Mouse (Mus musculus) MEL (cell line): ENCODE data around the gene Spout1. TPM values are rescaled to one million over a fixed set of nuclear protein-coding genes. Genes with fewer than 3 reads are reported as not detected.

Source experiments
- DNase-seq: peaks from one replicate; pipeline ENCODE4 v3.0.0; 2011; ENCODE audit warnings: low read depth, low spot score
- H3K27ac ChIP-seq: 2 replicates; pipeline ENCODE4 v1.5.1; 2012; ENCODE audit warnings: low read depth, mild to moderate bottlenecking, control low read depth, low read length, moderate library complexity; ENCODE audit not compliant: control insufficient read depth
- H3K27me3 ChIP-seq, 2 experiments: fragments of 150-350 bp in 1 of 2; sonication (generic) in 1 of 2; 2 replicates each; pipeline ENCODE4 v1.6.1; 2012; ENCODE audit warnings: low read length in 2 of 2, mild to moderate bottlenecking in 2 of 2, improper control_type of control experiment in 1 of 2, moderate library complexity in 1 of 2; ENCODE audit not compliant: insufficient read depth in 2 of 2, control insufficient read depth in 1 of 2
- H3K36me3 ChIP-seq, 2 experiments: 2 replicates each; pipeline ENCODE4 v1.6.1; 2012 to 2014; ENCODE audit warnings: low read length in 2 of 2, improper control_type of control experiment in 1 of 2, inconsistent platforms in 1 of 2, mild to moderate bottlenecking in 1 of 2; ENCODE audit not compliant: insufficient read depth in 2 of 2, control insufficient read depth in 1 of 2
- H3K4me1 ChIP-seq, 2 experiments: fragments of 150-350 bp in 1 of 2; sonication (generic) in 1 of 2; 2 replicates each; pipeline ENCODE4 v1.6.1; 2012; ENCODE audit warnings: low read length in 2 of 2, improper control_type of control experiment in 1 of 2, mild to moderate bottlenecking in 1 of 2; ENCODE audit not compliant: insufficient read depth in 2 of 2, control insufficient read depth in 1 of 2
- H3K4me3 ChIP-seq, 2 experiments: fragments of 150-350 bp in 1 of 2; sonication (generic) in 1 of 2; 2 replicates each; pipeline ENCODE4 v1.5.1; 2012; ENCODE audit warnings: low read depth in 2 of 2, low read length in 2 of 2, mild to moderate bottlenecking in 2 of 2, moderate library complexity in 2 of 2, control low read depth in 1 of 2, improper control_type of control experiment in 1 of 2; ENCODE audit not compliant: control insufficient read depth in 1 of 2, insufficient read depth in 1 of 2
- H3K79me2 ChIP-seq: 2 replicates; pipeline ENCODE4 v1.6.1; 2012; ENCODE audit warnings: mild to moderate bottlenecking, low read length, moderate library complexity; ENCODE audit not compliant: control insufficient read depth, poor library complexity, insufficient read depth
- H3K9ac ChIP-seq: 2 replicates; pipeline ENCODE4 v1.6.1; 2012; ENCODE audit warnings: low read depth, mild to moderate bottlenecking, control low read depth, low read length, moderate library complexity; ENCODE audit not compliant: control insufficient read depth, poor library complexity, severe bottlenecking
- H3K9me3 ChIP-seq: fragments of 150-350 bp; sonication (generic); replicated peaks from 2 replicates; pipeline ENCODE4 v1.6.1; 2012; ENCODE audit warnings: mild to moderate bottlenecking, low read length, improper control_type of control experiment, moderate library complexity; ENCODE audit not compliant: insufficient read depth
- E2F4 ChIP-seq: IDR thresholded peaks from 2 replicates; pipeline ENCODE4 v1.6.1; 2011; ENCODE audit warnings: low read depth, low read length, improper control_type of control experiment, borderline replicate concordance
- ELF1 ChIP-seq: IDR thresholded peaks from 2 replicates; pipeline ENCODE4 v1.6.1; 2014; ENCODE audit warnings: low read depth, mild to moderate bottlenecking, inconsistent platforms, low read length, improper control_type of control experiment, moderate library complexity
- ETS1 ChIP-seq: IDR thresholded peaks from 2 replicates; pipeline ENCODE4 v1.6.1; 2012; ENCODE audit warnings: low read depth, mild to moderate bottlenecking, inconsistent platforms, low read length, improper control_type of control experiment, moderate library complexity
- MEF2A ChIP-seq: IDR thresholded peaks from 2 replicates; pipeline ENCODE4 v1.6.1; 2014; ENCODE audit warnings: low read depth, mild to moderate bottlenecking, inconsistent platforms, low read length, improper control_type of control experiment; ENCODE audit not compliant: poor library complexity, insufficient replicate concordance, severe bottlenecking; ENCODE audit errors: extremely low read depth
- NELFE ChIP-seq: IDR thresholded peaks from 2 replicates; pipeline ENCODE4 v1.6.1; 2011; ENCODE audit warnings: low read depth, low read length, improper control_type of control experiment
- NRF1 ChIP-seq: IDR thresholded peaks from 2 replicates; pipeline ENCODE4 v1.6.1; 2014; ENCODE audit warnings: low read depth, mild to moderate bottlenecking, inconsistent platforms, low read length, improper control_type of control experiment, moderate library complexity; ENCODE audit not compliant: poor library complexity, insufficient read depth, severe bottlenecking
- TAL1 ChIP-seq: IDR thresholded peaks from 2 replicates; pipeline ENCODE4 v1.6.1; 2012; ENCODE audit warnings: mild to moderate bottlenecking, inconsistent platforms, low read length, moderate library complexity, mixed read lengths
- UBTF ChIP-seq: IDR thresholded peaks from 2 replicates; pipeline ENCODE4 v1.6.1; 2012; ENCODE audit warnings: low read depth, mild to moderate bottlenecking, inconsistent platforms, low read length, improper control_type of control experiment, moderate library complexity, borderline replicate concordance; ENCODE audit not compliant: insufficient read depth
- ZMIZ1 ChIP-seq: IDR thresholded peaks from 2 replicates; pipeline ENCODE4 v1.6.1; 2012; ENCODE audit warnings: low read depth, mild to moderate bottlenecking, inconsistent platforms, low read length, improper control_type of control experiment, moderate library complexity
- ZNF384 ChIP-seq: IDR thresholded peaks from 2 replicates; pipeline ENCODE4 v1.6.1; 2012; ENCODE audit warnings: low read depth, mild to moderate bottlenecking, inconsistent platforms, low read length, improper control_type of control experiment
- polyA plus RNA-seq, 2 experiments: library from polyadenylated mRNA; stranded (reverse) in 1 of 2; unstranded in 1 of 2; fragments of >175 nt in 1 of 2; fragments of >200 nt in 1 of 2; gene quantifications; 2 replicates each; pipeline versions ENCODE4 v1.2.1 to v1.2.4; 2012; ENCODE audit warnings: low replicate concordance in 2 of 2, low read depth in 1 of 2; ENCODE audit not compliant: insufficient read length in 2 of 2, insufficient read depth in 1 of 2, missing spikeins in 1 of 2
- total RNA-seq: library from RNA; depleted of rRNA; stranded (reverse); fragments of 300-350 nt; gene quantifications from 2 replicates; pipeline ENCODE4 v1.2.3, GENCODE M21; 2012

Gene Spout1
- total and polyA plus RNA-seq, 3 experiments, result 83.6 to 220 (median 103) TPM

- TF ChIP-seq ETS1, result no peak
- TF ChIP-seq MEF2A, result no peak
- TF ChIP-seq ZNF384, result no peak
- no peak for TF ChIP-seq NRF1
- no peak for TF ChIP-seq ELF1
- TF ChIP-seq NELFE, result no peak
- TF ChIP-seq TAL1, result no peak
- no peak for TF ChIP-seq ZMIZ1
- no peak for TF ChIP-seq E2F4
- no peak for DNase-seq
- H3K4me1 ChIP-seq, result no peaks in the 10 kb centered on the region
- no peaks in the 10 kb centered on the region for H3K36me3 ChIP-seq
- no peak overlapping the region for H3K4me3 ChIP-seq
- no peaks in the 10 kb centered on the region for H3K79me2 ChIP-seq
- H3K9me3 ChIP-seq, result no peaks in the 10 kb centered on the region
- H3K27me3 ChIP-seq, result peaks cover 0 to 2% of the 10 kb centered on the region in 2 experiments; a peak in 1 of 4 replicates
- H3K27ac ChIP-seq, result no peak overlapping the region
- no peak overlapping the region for H3K9ac ChIP-seq
Observed at GRCm38 (mm10) chr2:30211408-30212168, 33.3 kb upstream of the Spout1 start.

GRCm38 (mm10) chr2:30207886-30208285, 29.6 kb upstream of the Spout1 start:
- peaks cover 3 to 4% of the 10 kb centered on the region in 2 experiments; a peak in 1 of 4 replicates for H3K4me1 ChIP-seq
- H3K4me3 ChIP-seq, result no peak overlapping the region
- no peaks in the 10 kb centered on the region for H3K36me3 ChIP-seq
- no peaks in the 10 kb centered on the region; the same call in 1 of the 2 replicates for H3K79me2 ChIP-seq
- no peak for TF ChIP-seq E2F4
- TF ChIP-seq TAL1, result no peak
- TF ChIP-seq ZMIZ1, result no peak
- H3K27me3 ChIP-seq, result peaks cover 0 to 2% of the 10 kb centered on the region in 2 experiments; a peak in 1 of 4 replicates
- no peak overlapping the region for H3K27ac ChIP-seq
- DNase-seq, result no peak
- H3K9ac ChIP-seq, result no peak overlapping the region
- no peaks in the 10 kb centered on the region for H3K9me3 ChIP-seq

GRCm38 (mm10) chr2:30207401-30207800, 29.1 kb upstream of the Spout1 start:
- Histone ChIP-seq H3K9ac (no peak overlapping the region), H3K4me1 (peaks cover 3 to 4% of the 10 kb centered on the region in 2 experiments; a peak in 1 of 4 replicates), H3K9me3 (no peaks in the 10 kb centered on the region), H3K27me3 (peaks cover 0 to 2% of the 10 kb centered on the region in 2 experiments; a peak in 1 of 4 replicates), H3K4me3 (no peak overlapping the region), H3K79me2 (no peaks in the 10 kb centered on the region; the same call in 1 of the 2 replicates), H3K27ac (no peak overlapping the region), H3K36me3 (no peaks in the 10 kb centered on the region)
- no peak for TF ChIP-seq UBTF
- TF ChIP-seq ZNF384, result no peak
- DNase-seq, result no peak
